Mouse (Mus musculus): ENCODE results near the gene Myo1b. TPM values are rescaled to one million over a fixed set of nuclear protein-coding genes. Genes with fewer than 3 reads are reported as not detected.

The Myo1b gene
- total and polyA plus RNA-seq, 2 experiments, result 35.1 to 176 TPM

GRCm38 (mm10) chr1:51916276-51916675, 405 bp upstream of the Myo1b start:
- Histone ChIP-seq H3K4me3 (ENCODE audit: insufficient read depth, low read depth, low read length) (no peak overlapping the region), H3K27me3 (ENCODE audit: control insufficient read depth, insufficient read depth, low read length) (no peaks in the 10 kb centered on the region), H3K4me1 (ENCODE audit: control insufficient read depth, insufficient read depth, low read length) (peaks cover 3% of the 10 kb centered on the region), H3K36me3 (ENCODE audit: control insufficient read depth, insufficient read depth, low read length) (no peaks in the 10 kb centered on the region), H3K79me2 (ENCODE audit: control insufficient read depth, insufficient read depth, low read length) (peaks cover 14% of the 10 kb centered on the region), H3K9ac (ENCODE audit: low read depth, low read length) (no peak overlapping the region), H3K27ac (replicated peaks; ENCODE audit: insufficient read depth, low read depth, low read length) (no peak overlapping the region)
- 83% methylated on average over 5 of the region's 5 CpGs for WGBS
- no peak for TF ChIP-seq POLR2A (IDR thresholded peaks at IDR 0.05; ENCODE audit: extremely low read depth, insufficient read depth, low read length)
- no peak for TF ChIP-seq CTCF (IDR thresholded peaks at IDR 0.05; ENCODE audit: low read depth, low read length)
- DNase-seq (ENCODE audit: extremely low read depth, low read depth, low spot score), result no peak

GRCm38 (mm10) chr1:51915051-51915575, 758 bp downstream of the Myo1b start:
- under 1% methylated on average over 33 of the region's 33 CpGs for WGBS
- Histone ChIP-seq H3K79me2 (ENCODE audit: control insufficient read depth, insufficient read depth, low read length) (peaks cover 14% of the 10 kb centered on the region), H3K4me3 (ENCODE audit: insufficient read depth, low read depth, low read length) (peak overlapping the region; percentile 83), H3K4me1 (ENCODE audit: control insufficient read depth, insufficient read depth, low read length) (peaks cover 3% of the 10 kb centered on the region), H3K9ac (ENCODE audit: low read depth, low read length) (peak overlapping the region; percentile 92), H3K27me3 (ENCODE audit: control insufficient read depth, insufficient read depth, low read length) (no peaks in the 10 kb centered on the region), H3K36me3 (ENCODE audit: control insufficient read depth, insufficient read depth, low read length) (no peaks in the 10 kb centered on the region), H3K27ac (replicated peaks; ENCODE audit: insufficient read depth, low read depth, low read length) (peak overlapping the region; percentile 62)
- TF ChIP-seq POLR2A (IDR thresholded peaks at IDR 0.05; ENCODE audit: extremely low read depth, insufficient read depth, low read length) (no peak), CTCF (IDR thresholded peaks at IDR 0.05; ENCODE audit: low read depth, low read length) (no peak)
- DNase-seq (ENCODE audit: extremely low read depth, low read depth, low spot score), result peak; percentile 50

- Histone ChIP-seq H3K9ac (ENCODE audit: low read depth, low read length) (no peak overlapping the region), H3K4me3 (ENCODE audit: insufficient read depth, low read depth, low read length) (no peak overlapping the region), H3K36me3 (ENCODE audit: control insufficient read depth, insufficient read depth, low read length) (no peaks in the 10 kb centered on the region), H3K79me2 (ENCODE audit: control insufficient read depth, insufficient read depth, low read length) (peaks cover 22% of the 10 kb centered on the region), H3K27me3 (ENCODE audit: control insufficient read depth, insufficient read depth, low read length) (no peaks in the 10 kb centered on the region), H3K4me1 (ENCODE audit: control insufficient read depth, insufficient read depth, low read length) (peaks cover 4% of the 10 kb centered on the region), H3K27ac (replicated peaks; ENCODE audit: insufficient read depth, low read depth, low read length) (no peak overlapping the region)
- WGBS, result 18% methylated on average over 3 of the region's 3 CpGs
- TF ChIP-seq POLR2A (IDR thresholded peaks at IDR 0.05; ENCODE audit: extremely low read depth, insufficient read depth, low read length) (no peak), CTCF (IDR thresholded peaks at IDR 0.05; ENCODE audit: low read depth, low read length) (no peak)
- DNase-seq (ENCODE audit: extremely low read depth, low read depth, low spot score), result peak; percentile 41
Observed at GRCm38 (mm10) chr1:51914095-51914494, 1.8 kb downstream of the Myo1b start.

GRCm38 (mm10) chr1:51913071-51913814, 2.6 kb downstream of the Myo1b start:
- WGBS, result 69% methylated on average over 14 of the region's 14 CpGs
- H3K4me3 ChIP-seq (ENCODE audit: insufficient read depth, low read depth, low read length), result no peak overlapping the region

GRCm38 (mm10) chr1:51911331-51911730, 4.5 kb downstream of the Myo1b start:
- H3K4me1 ChIP-seq (ENCODE audit: control insufficient read depth, insufficient read depth, low read length), result peaks cover 4% of the 10 kb centered on the region
- WGBS, result 86% methylated on average over 4 of the region's 4 CpGs
- H3K36me3 ChIP-seq (ENCODE audit: control insufficient read depth, insufficient read depth, low read length), result no peaks in the 10 kb centered on the region
- no peaks in the 10 kb centered on the region for H3K27me3 ChIP-seq (ENCODE audit: control insufficient read depth, insufficient read depth, low read length)
- H3K9ac ChIP-seq (ENCODE audit: low read depth, low read length), result no peak overlapping the region
- H3K27ac ChIP-seq (replicated peaks; ENCODE audit: insufficient read depth, low read depth, low read length), result no peak overlapping the region
- DNase-seq (ENCODE audit: extremely low read depth, low read depth, low spot score), result peak; percentile 37
- peaks cover 30% of the 10 kb centered on the region for H3K79me2 ChIP-seq (ENCODE audit: control insufficient read depth, insufficient read depth, low read length)
- no peak for TF ChIP-seq POLR2A (IDR thresholded peaks at IDR 0.05; ENCODE audit: extremely low read depth, insufficient read depth, low read length)
- no peak for TF ChIP-seq CTCF (IDR thresholded peaks at IDR 0.05; ENCODE audit: low read depth, low read length)
- H3K4me3 ChIP-seq (ENCODE audit: insufficient read depth, low read depth, low read length), result no peak overlapping the region

More at GRCm38 (mm10) chr1:51913071-51913814, 2.6 kb downstream of the Myo1b start:
- Histone ChIP-seq H3K9ac (ENCODE audit: low read depth, low read length) (no peak overlapping the region), H3K79me2 (ENCODE audit: control insufficient read depth, insufficient read depth, low read length) (peaks cover 27% of the 10 kb centered on the region), H3K27me3 (ENCODE audit: control insufficient read depth, insufficient read depth, low read length) (no peaks in the 10 kb centered on the region), H3K36me3 (ENCODE audit: control insufficient read depth, insufficient read depth, low read length) (no peaks in the 10 kb centered on the region), H3K27ac (replicated peaks; ENCODE audit: insufficient read depth, low read depth, low read length) (no peak overlapping the region; the same call in 1 of the 2 replicates), H3K4me1 (ENCODE audit: control insufficient read depth, insufficient read depth, low read length) (peaks cover 4% of the 10 kb centered on the region)
- DNase-seq (ENCODE audit: extremely low read depth, low read depth, low spot score), result no peak
- TF ChIP-seq POLR2A (IDR thresholded peaks at IDR 0.05; ENCODE audit: extremely low read depth, insufficient read depth, low read length) (no peak), CTCF (IDR thresholded peaks at IDR 0.05; ENCODE audit: low read depth, low read length) (no peak)

GRCm38 (mm10) chr1:51909204-51909603, 6.7 kb downstream of the Myo1b start:
- H3K36me3 ChIP-seq (ENCODE audit: control insufficient read depth, insufficient read depth, low read length), result no peaks in the 10 kb centered on the region
- peaks cover 13% of the 10 kb centered on the region for H3K4me1 ChIP-seq (ENCODE audit: control insufficient read depth, insufficient read depth, low read length)
- DNase-seq (ENCODE audit: extremely low read depth, low read depth, low spot score), result no peak
- 68% methylated on average over 2 of the region's 2 CpGs for WGBS
- H3K27ac ChIP-seq (replicated peaks; ENCODE audit: insufficient read depth, low read depth, low read length), result no peak overlapping the region
- no peak overlapping the region for H3K9ac ChIP-seq (ENCODE audit: low read depth, low read length)
- TF ChIP-seq CTCF (IDR thresholded peaks at IDR 0.05; ENCODE audit: low read depth, low read length), result no peak
- no peak overlapping the region for H3K4me3 ChIP-seq (ENCODE audit: insufficient read depth, low read depth, low read length)
- H3K79me2 ChIP-seq (ENCODE audit: control insufficient read depth, insufficient read depth, low read length), result peaks cover 25% of the 10 kb centered on the region
- H3K27me3 ChIP-seq (ENCODE audit: control insufficient read depth, insufficient read depth, low read length), result no peaks in the 10 kb centered on the region

Data from liver, adult 2 months (tissue).